Mouse (Mus musculus): ENCODE results near the gene Cpeb3. TPM values are rescaled to one million over a fixed set of nuclear protein-coding genes. Genes with fewer than 3 reads are reported as not detected.
"Not testable (repeated sequence)": the region's sequence is repeated elsewhere in the genome, so short reads cannot be mapped to it uniquely, and the experiment has no call there.

The Cpeb3 gene
- polyA plus RNA-seq, 1 experiment from 2014 or later: 13.3 TPM

GRCm38 (mm10) chr19:37237712-37238437 is 29.5 kb upstream of the Cpeb3 start:
- H3K4me3 ChIP-seq (ENCODE audit: low read depth, low read length): no peak overlapping the region
- no peaks in the 10 kb centered on the region for H3K36me3 ChIP-seq (ENCODE audit: control insufficient read depth, insufficient read depth, low read length)
- no peaks in the 10 kb centered on the region for H3K4me1 ChIP-seq (ENCODE audit: control insufficient read depth, insufficient read depth, low read length)
- H3K27ac ChIP-seq (ENCODE audit: low read depth, low read length): no peak overlapping the region
- H3K9ac ChIP-seq (replicated peaks; ENCODE audit: low read depth, low read length): no peak overlapping the region
- H3K9me3 ChIP-seq (ENCODE audit: control insufficient read depth, low read length): no peaks in the 10 kb centered on the region
- no peak for ATAC-seq (ENCODE audit: low read depth)
- WGBS: 14% methylated on average over 15 of the region's 15 CpGs
- no peak overlapping the region for H3K4me2 ChIP-seq (ENCODE audit: low read depth, low read length)
- peaks cover 5% of the 10 kb centered on the region; the same call in 1 of the 2 replicates for H3K27me3 ChIP-seq (ENCODE audit: control insufficient read depth, insufficient read depth, low read length)

GRCm38 (mm10) chr19:37237306-37237705 is 28.9 kb upstream of the Cpeb3 start:
- Histone ChIP-seq H3K9me3 (ENCODE audit: control insufficient read depth, low read length) (no peaks in the 10 kb centered on the region), H3K4me2 (ENCODE audit: low read depth, low read length) (no peak overlapping the region), H3K9ac (replicated peaks; ENCODE audit: low read depth, low read length) (no peak overlapping the region), H3K4me1 (ENCODE audit: control insufficient read depth, insufficient read depth, low read length) (no peaks in the 10 kb centered on the region), H3K36me3 (ENCODE audit: control insufficient read depth, insufficient read depth, low read length) (no peaks in the 10 kb centered on the region), H3K4me3 (ENCODE audit: low read depth, low read length) (no peak overlapping the region), H3K27ac (ENCODE audit: low read depth, low read length) (no peak overlapping the region), H3K27me3 (ENCODE audit: control insufficient read depth, insufficient read depth, low read length) (peaks cover 5% of the 10 kb centered on the region; the same call in 1 of the 2 replicates)
- 51% methylated on average over 5 of the region's 5 CpGs for WGBS
- no peak for ATAC-seq (ENCODE audit: low read depth)

GRCm38 (mm10) chr19:37235818-37236217 is 27.4 kb upstream of the Cpeb3 start:
- H3K27me3 ChIP-seq (ENCODE audit: control insufficient read depth, insufficient read depth, low read length): peaks cover 5% of the 10 kb centered on the region; the same call in 1 of the 2 replicates
- H3K36me3 ChIP-seq (ENCODE audit: control insufficient read depth, insufficient read depth, low read length): no peaks in the 10 kb centered on the region
- WGBS: 51% methylated on average over 8 of the region's 8 CpGs
- H3K4me1 ChIP-seq (ENCODE audit: control insufficient read depth, insufficient read depth, low read length): no peaks in the 10 kb centered on the region
- H3K4me2 ChIP-seq (ENCODE audit: low read depth, low read length): no peak overlapping the region
- no peak for ATAC-seq (ENCODE audit: low read depth)
- no peak overlapping the region for H3K4me3 ChIP-seq (ENCODE audit: low read depth, low read length)
- H3K9me3 ChIP-seq (ENCODE audit: control insufficient read depth, low read length): no peaks in the 10 kb centered on the region
- no peak overlapping the region for H3K27ac ChIP-seq (ENCODE audit: low read depth, low read length)
- H3K9ac ChIP-seq (replicated peaks; ENCODE audit: low read depth, low read length): no peak overlapping the region

- no peak overlapping the region for H3K27ac ChIP-seq (ENCODE audit: low read depth, low read length)
- no peaks in the 10 kb centered on the region for H3K4me1 ChIP-seq (ENCODE audit: control insufficient read depth, insufficient read depth, low read length)
- H3K9me3 ChIP-seq (ENCODE audit: control insufficient read depth, low read length): no peaks in the 10 kb centered on the region
- peak overlapping the region; percentile 76 for H3K4me2 ChIP-seq (ENCODE audit: low read depth, low read length)
- no peaks in the 10 kb centered on the region for H3K36me3 ChIP-seq (ENCODE audit: control insufficient read depth, insufficient read depth, low read length)
- peak overlapping the region; percentile 52 for H3K9ac ChIP-seq (replicated peaks; ENCODE audit: low read depth, low read length)
- WGBS: 4% methylated on average over 63 of the region's 63 CpGs
- peak overlapping the region; percentile 41 for H3K4me3 ChIP-seq (ENCODE audit: low read depth, low read length)
- peak; percentile 84 for ATAC-seq (ENCODE audit: low read depth)
- peaks cover 5% of the 10 kb centered on the region; the same call in 1 of the 2 replicates for H3K27me3 ChIP-seq (ENCODE audit: control insufficient read depth, insufficient read depth, low read length)
These were observed 25.4 kb upstream of the Cpeb3 start for GRCm38 (mm10) chr19:37233561-37234539.

- not testable (repeated sequence) for H3K27me3 ChIP-seq (ENCODE audit: control insufficient read depth, insufficient read depth, low read length); H3K4me1 ChIP-seq (ENCODE audit: control insufficient read depth, insufficient read depth, low read length); H3K9me3 ChIP-seq (ENCODE audit: control insufficient read depth, low read length); H3K4me2 ChIP-seq (ENCODE audit: low read depth, low read length); H3K36me3 ChIP-seq (ENCODE audit: control insufficient read depth, insufficient read depth, low read length); H3K9ac ChIP-seq (replicated peaks; ENCODE audit: low read depth, low read length); ATAC-seq (ENCODE audit: low read depth); H3K27ac ChIP-seq (ENCODE audit: low read depth, low read length); H3K4me3 ChIP-seq (ENCODE audit: low read depth, low read length)
- 56% methylated on average over 9 of the region's 9 CpGs for WGBS
These were observed 24.2 kb upstream of the Cpeb3 start for GRCm38 (mm10) chr19:37232598-37232997.

- H3K4me3 ChIP-seq (ENCODE audit: low read depth, low read length): no peak overlapping the region
- H3K36me3 ChIP-seq (ENCODE audit: control insufficient read depth, insufficient read depth, low read length): peaks cover 12% of the 10 kb centered on the region
- H3K9me3 ChIP-seq (ENCODE audit: control insufficient read depth, low read length): no peaks in the 10 kb centered on the region
- no peak overlapping the region for H3K4me2 ChIP-seq (ENCODE audit: low read depth, low read length)
- no peak for ATAC-seq (ENCODE audit: low read depth)
- H3K27ac ChIP-seq (ENCODE audit: low read depth, low read length): no peak overlapping the region
- no peaks in the 10 kb centered on the region for H3K4me1 ChIP-seq (ENCODE audit: control insufficient read depth, insufficient read depth, low read length)
- no peak overlapping the region for H3K9ac ChIP-seq (replicated peaks; ENCODE audit: low read depth, low read length)
- no peaks in the 10 kb centered on the region for H3K27me3 ChIP-seq (ENCODE audit: control insufficient read depth, insufficient read depth, low read length)
- 90% methylated on average over 6 of the region's 6 CpGs for WGBS
These were observed 16.9 kb upstream of the Cpeb3 start for GRCm38 (mm10) chr19:37225197-37225862.

GRCm38 (mm10) chr19:37214711-37215110 is 6.3 kb upstream of the Cpeb3 start:
- Histone ChIP-seq H3K27ac (ENCODE audit: low read depth, low read length) (no peak overlapping the region), H3K4me2 (ENCODE audit: low read depth, low read length) (no peak overlapping the region), H3K4me1 (ENCODE audit: control insufficient read depth, insufficient read depth, low read length) (peaks cover 1% of the 10 kb centered on the region; the same call in 1 of the 2 replicates), H3K27me3 (ENCODE audit: control insufficient read depth, insufficient read depth, low read length) (no peaks in the 10 kb centered on the region), H3K9ac (replicated peaks; ENCODE audit: low read depth, low read length) (no peak overlapping the region), H3K4me3 (ENCODE audit: low read depth, low read length) (no peak overlapping the region), H3K36me3 (ENCODE audit: control insufficient read depth, insufficient read depth, low read length) (peaks cover 28% of the 10 kb centered on the region), H3K9me3 (ENCODE audit: control insufficient read depth, low read length) (no peaks in the 10 kb centered on the region)
- 87% methylated on average over 2 of the region's 2 CpGs for WGBS
- no peak for ATAC-seq (ENCODE audit: low read depth)

- H3K27me3 ChIP-seq (ENCODE audit: control insufficient read depth, insufficient read depth, low read length): no peaks in the 10 kb centered on the region
- 98% methylated on average over 3 of the region's 3 CpGs for WGBS
- no peak overlapping the region for H3K27ac ChIP-seq (ENCODE audit: low read depth, low read length)
- no peak for ATAC-seq (ENCODE audit: low read depth)
- no peak overlapping the region for H3K4me2 ChIP-seq (ENCODE audit: low read depth, low read length)
- peaks cover 15% of the 10 kb centered on the region for H3K4me1 ChIP-seq (ENCODE audit: control insufficient read depth, insufficient read depth, low read length)
- peaks cover 5% of the 10 kb centered on the region for H3K36me3 ChIP-seq (ENCODE audit: control insufficient read depth, insufficient read depth, low read length)
- no peak overlapping the region for H3K9ac ChIP-seq (replicated peaks; ENCODE audit: low read depth, low read length)
- no peak overlapping the region for H3K4me3 ChIP-seq (ENCODE audit: low read depth, low read length)
- no peaks in the 10 kb centered on the region for H3K9me3 ChIP-seq (ENCODE audit: control insufficient read depth, low read length)
These were observed 3.0 kb upstream of the Cpeb3 start for GRCm38 (mm10) chr19:37211416-37211815.
